In genomic region chr12:111669000-111669788, GRCm38 (mm10) we compare ENCODE assay signal across 7 mouse cellular contexts. TPM values are rescaled to one million over a fixed set of nuclear protein-coding genes. Genes with fewer than 3 reads are reported as not detected.
DNase-seq lines count a peak whose midpoint lies in the region; ATAC-seq lines count a peak whose summit lies in the region.

No protein-coding gene starts in this region.

- DNase-seq in right cerebral cortex, postnatal 25 days = peak; percentile 29
- no peak for DNase-seq in right cerebral cortex, postnatal 14 days
- DNase-seq in forebrain, embryonic 10.5 days (ENCODE audit: extremely low spot score, low spot score) = no peak
- DNase-seq in frontal cortex, postnatal 25 days (ENCODE audit: low spot score in 2 of 2) = no peak

- H3K4me1 ChIP-seq in forebrain, embryonic 10.5 days = peaks cover 69% of the 10 kb centered on the region
- H3K4me1 ChIP-seq in hindbrain, embryonic 12.5 days = peaks cover 36% of the 10 kb centered on the region
- peaks cover 64% of the 10 kb centered on the region for H3K4me1 ChIP-seq in lung, embryonic 15.5 days
- peaks cover 35% of the 10 kb centered on the region; the same call in 1 of the 2 replicates for H3K4me1 ChIP-seq in stomach, embryonic 14.5 days (ENCODE audit: control insufficient read depth, insufficient read depth, low read length)

- H3K4me2 ChIP-seq in hindbrain, embryonic 12.5 days (replicated peaks) = peak overlapping the region; percentile 90
- peak overlapping the region; percentile 98 for H3K4me2 ChIP-seq in lung, embryonic 15.5 days
- peak overlapping the region; percentile 45 for H3K4me2 ChIP-seq in stomach, embryonic 14.5 days (replicated peaks; ENCODE audit: low read depth, low read length)

- H3K9me3 ChIP-seq in forebrain, embryonic 10.5 days = no peaks in the 10 kb centered on the region
- H3K9me3 ChIP-seq in hindbrain, embryonic 12.5 days (replicated peaks) = no peaks in the 10 kb centered on the region
- H3K9me3 ChIP-seq in lung, embryonic 15.5 days = no peaks in the 10 kb centered on the region
- H3K9me3 ChIP-seq in stomach, embryonic 14.5 days (ENCODE audit: control insufficient read depth, low read depth, low read length) = no peaks in the 10 kb centered on the region

- ATAC-seq in hindbrain, embryonic 12.5 days (ENCODE audit: low FRiP score) = no peak
- ATAC-seq in lung, embryonic 15.5 days (ENCODE audit: borderline replicate concordance, extremely low read depth, low FRiP score, low TSS enrichment) = no peak
- ATAC-seq in stomach, embryonic 14.5 days (ENCODE audit: insufficient number of reproducible peaks, insufficient read depth, low FRiP score, low read depth) = no peak

- H3K27me3 ChIP-seq in forebrain, embryonic 10.5 days (ENCODE audit: poor library complexity, severe bottlenecking) = peaks cover 49% of the 10 kb centered on the region
- H3K27me3 ChIP-seq in hindbrain, embryonic 12.5 days = peaks cover 9% of the 10 kb centered on the region
- peaks cover 47% of the 10 kb centered on the region for H3K27me3 ChIP-seq in lung, embryonic 15.5 days
- H3K27me3 ChIP-seq in stomach, embryonic 14.5 days (ENCODE audit: control insufficient read depth, insufficient read depth, low read length) = 0 out of 2 replicates have a peak, but pooled peaks cover 6% of the 10 kb centered on the region

- H3K9ac ChIP-seq in hindbrain, embryonic 12.5 days = peak overlapping the region; percentile 91
- 0 out of 2 replicates have a peak overlapping the region, but pooled peaks have one; percentile 25 for H3K9ac ChIP-seq in lung, embryonic 15.5 days
- H3K9ac ChIP-seq in stomach, embryonic 14.5 days (replicated peaks; ENCODE audit: low read depth, low read length) = no peak overlapping the region; the same call in 1 of the 2 replicates

- H3K4me3 ChIP-seq in forebrain, embryonic 10.5 days = peak overlapping the region; percentile 78
- peak overlapping the region; percentile 87 for H3K4me3 ChIP-seq in hindbrain, embryonic 12.5 days
- no peak overlapping the region for H3K4me3 ChIP-seq in lung, embryonic 15.5 days
- H3K4me3 ChIP-seq in stomach, embryonic 14.5 days (ENCODE audit: low read depth, low read length) = no peak overlapping the region

- WGBS in forebrain, embryonic 10.5 days = 77% methylated on average over 23 of the region's 23 CpGs
- WGBS in hindbrain, embryonic 12.5 days = 46% methylated on average over 23 of the region's 23 CpGs
- WGBS in lung, embryonic 15.5 days = 61% methylated on average over 23 of the region's 23 CpGs
- 57% methylated on average over 23 of the region's 23 CpGs for WGBS in stomach, embryonic 14.5 days

- H3K36me3 ChIP-seq in forebrain, embryonic 10.5 days (replicated peaks) = peaks cover 57% of the 10 kb centered on the region
- H3K36me3 ChIP-seq in hindbrain, embryonic 12.5 days = peaks cover 27% of the 10 kb centered on the region
- no peaks in the 10 kb centered on the region for H3K36me3 ChIP-seq in lung, embryonic 15.5 days
- no peaks in the 10 kb centered on the region for H3K36me3 ChIP-seq in stomach, embryonic 14.5 days (ENCODE audit: control insufficient read depth, insufficient read depth, low read length)

- peak overlapping the region; percentile 93 for H3K27ac ChIP-seq in forebrain, embryonic 10.5 days
- peak overlapping the region; percentile 58 for H3K27ac ChIP-seq in hindbrain, embryonic 12.5 days
- H3K27ac ChIP-seq in lung, embryonic 15.5 days = peak overlapping the region; percentile 86
- H3K27ac ChIP-seq in stomach, embryonic 14.5 days (ENCODE audit: low read length) = peak overlapping the region; percentile 85

RNA-seq across cellular contexts. Expression of gene Ckb, which starts 2.9 kb away (rescaled TPM):
- polyA plus RNA-seq in forebrain, embryonic 10.5 days (2016; fragmentation: Nextera tagmentation; extraction: Ambion mirVana) = 1,567 and 1,577 TPM in 2 replicates
- polyA plus RNA-seq in hindbrain, embryonic 12.5 days (2016; fragmentation: Nextera tagmentation; extraction: Ambion mirVana) = 1,558 and 1,759 TPM in 2 replicates
- polyA plus RNA-seq in lung, embryonic 15.5 days (2015; fragmentation: Nextera tagmentation; extraction: Ambion mirVana) = 252 and 268 TPM in 2 replicates
- polyA plus RNA-seq in stomach, embryonic 14.5 days (2014; fragmentation: Nextera tagmentation; extraction: Ambion mirVana) = 548 and 555 TPM in 2 replicates

RNA-seq across cellular contexts. Expression of gene Trmt61a, which starts 8.7 kb away (rescaled TPM):
- 23.7 and 23.8 TPM in 2 replicates for polyA plus RNA-seq in forebrain, embryonic 10.5 days (2016; fragmentation: Nextera tagmentation; extraction: Ambion mirVana)
- polyA plus RNA-seq in hindbrain, embryonic 12.5 days (2016; fragmentation: Nextera tagmentation; extraction: Ambion mirVana) = 10.7 and 10.8 TPM in 2 replicates
- polyA plus RNA-seq in lung, embryonic 15.5 days (2015; fragmentation: Nextera tagmentation; extraction: Ambion mirVana) = 11.1 and 13.7 TPM in 2 replicates
- polyA plus RNA-seq in stomach, embryonic 14.5 days (2014; fragmentation: Nextera tagmentation; extraction: Ambion mirVana) = 7.8 and 9.2 TPM in 2 replicates

RNA-seq across cellular contexts. Expression of gene Bag5, which starts 43.9 kb away (rescaled TPM):
- polyA plus RNA-seq in forebrain, embryonic 10.5 days (2016; fragmentation: Nextera tagmentation; extraction: Ambion mirVana) = 56.5 and 57.5 TPM in 2 replicates
- polyA plus RNA-seq in hindbrain, embryonic 12.5 days (2016; fragmentation: Nextera tagmentation; extraction: Ambion mirVana) = 60.4 and 62.3 TPM in 2 replicates
- 49.4 and 52.2 TPM in 2 replicates for polyA plus RNA-seq in lung, embryonic 15.5 days (2015; fragmentation: Nextera tagmentation; extraction: Ambion mirVana)
- polyA plus RNA-seq in stomach, embryonic 14.5 days (2014; fragmentation: Nextera tagmentation; extraction: Ambion mirVana) = 49.8 and 58.0 TPM in 2 replicates

RNA-seq across cellular contexts. Expression of gene Apopt1, which starts 43.9 kb away (rescaled TPM):
- polyA plus RNA-seq in forebrain, embryonic 10.5 days (2016; fragmentation: Nextera tagmentation; extraction: Ambion mirVana) = 57.9 and 62.6 TPM in 2 replicates
- 49.9 and 54.0 TPM in 2 replicates for polyA plus RNA-seq in hindbrain, embryonic 12.5 days (2016; fragmentation: Nextera tagmentation; extraction: Ambion mirVana)
- 43.7 and 47.9 TPM in 2 replicates for polyA plus RNA-seq in lung, embryonic 15.5 days (2015; fragmentation: Nextera tagmentation; extraction: Ambion mirVana)
- polyA plus RNA-seq in stomach, embryonic 14.5 days (2014; fragmentation: Nextera tagmentation; extraction: Ambion mirVana) = 56.1 and 60.8 TPM in 2 replicates

Comparison
In these comparisons a context has a peak if more than half of its experiments do, and no peak if none do; other contexts are left out.
1. H3K4me3 ChIP-seq: peak in forebrain, embryonic 10.5 days (single experiment) and hindbrain, embryonic 12.5 days (single experiment); none in lung, embryonic 15.5 days (single experiment) and stomach, embryonic 14.5 days (single experiment).
2. H3K4me2 ChIP-seq: peak in every context shown above with its lines; median percentile 98 in lung, embryonic 15.5 days; 90 in hindbrain, embryonic 12.5 days; 45 in stomach, embryonic 14.5 days.
3. Peak in every context shown above with its lines, with median percentiles within 50 percentile points of each other: H3K27ac ChIP-seq.